Mouse (Mus musculus) liver, embryonic 14.5 days (tissue): ENCODE results near the gene Xylt1. TPM values are rescaled to one million over a fixed set of nuclear protein-coding genes. Genes with fewer than 3 reads are reported as not detected.

Source experiments
- ATAC-seq: fragments of 200-750 bp; cut with Nextera tagmentation; 2 replicates; pipeline ENCODE4 v1.8.0; 2017; ENCODE audit warnings: moderate number of reproducible peaks, mild to moderate bottlenecking, moderate library complexity; ENCODE audit not compliant: insufficient read depth
- DNase-seq, 3 experiments: peaks; one replicate each; pipeline ENCODE4 v3.0.0-alpha.2; 2012 to 2013; ENCODE audit warnings: low read depth in 3 of 3, low spot score in 3 of 3
- H3K27ac ChIP-seq: fragments of 300-500 bp; sonication (generic); 2 replicates; pipeline ENCODE4 v1.5.1; 2014; ENCODE audit warnings: moderate library complexity, mild to moderate bottlenecking, control low read depth, inconsistent platforms
- H3K27me3 ChIP-seq: fragments of 300-500 bp; sonication (generic); 2 replicates; pipeline ENCODE4 v1.6.1; 2014; ENCODE audit warnings: mild to moderate bottlenecking, low read length, moderate library complexity; ENCODE audit not compliant: control insufficient read depth, insufficient read depth
- H3K36me3 ChIP-seq: fragments of 300-500 bp; sonication (generic); replicated peaks from 2 replicates; pipeline ENCODE4 v1.6.1; 2014; ENCODE audit warnings: low read depth; ENCODE audit not compliant: control insufficient read depth, insufficient read depth
- H3K4me1 ChIP-seq, 2 experiments: fragments of 200-500 bp in 1 of 2; fragments of 300-500 bp in 1 of 2; sonication (generic) in 1 of 2; replicated peaks; 2 replicates each; pipeline ENCODE4 v1.6.1; 2012 to 2014; ENCODE audit warnings: antibody characterized with exemption in 1 of 2, inconsistent platforms in 1 of 2, low read length in 1 of 2; ENCODE audit not compliant: control insufficient read depth in 2 of 2, insufficient read depth in 2 of 2
- H3K4me2 ChIP-seq: fragments of 300-500 bp; sonication (generic); 2 replicates; pipeline ENCODE4 v1.6.1; 2014; ENCODE audit warnings: low read depth, mild to moderate bottlenecking, control low read depth, moderate library complexity
- H3K4me3 ChIP-seq, 2 experiments: fragments of 200-500 bp in 1 of 2; fragments of 300-500 bp in 1 of 2; sonication (generic) in 1 of 2; 2 replicates each; pipeline ENCODE4 v1.5.1; 2012 to 2014; ENCODE audit warnings: low read depth in 2 of 2, low read length in 2 of 2, mild to moderate bottlenecking in 2 of 2, control low read depth in 1 of 2, inconsistent platforms in 1 of 2, moderate library complexity in 1 of 2; ENCODE audit not compliant: insufficient read depth in 1 of 2
- H3K9ac ChIP-seq: fragments of 300-500 bp; sonication (generic); replicated peaks from 2 replicates; pipeline ENCODE4 v1.6.1; 2014; ENCODE audit warnings: mild to moderate bottlenecking, control low read depth, moderate library complexity
- H3K9me3 ChIP-seq: fragments of 300-500 bp; sonication (generic); 2 replicates; pipeline ENCODE4 v1.6.1; 2016; ENCODE audit warnings: low read length, mixed read lengths; ENCODE audit not compliant: control insufficient read depth
- CTCF ChIP-seq: IDR thresholded peaks from 2 replicates; pipeline ENCODE4 v1.5.1; 2016; ENCODE audit warnings: antibody characterized with exemption, low read depth, control low read depth
- EP300 ChIP-seq: IDR thresholded peaks from 2 replicates; pipeline ENCODE4 v1.6.1; 2016; ENCODE audit warnings: antibody characterized with exemption, low read depth
- WGBS: fragments of 180-500 bp; shearing (Covaris S2); extraction: QIAGEN DNeasy Blood & Tissue Kit; methylation state at CpG from one replicate; pipeline ENCODE4 v1.1.7; 2014; ENCODE audit not compliant: insufficient replicate concordance; 5-methylcytosine and 5-hydroxymethylcytosine counted together
- polyA plus RNA-seq, 2 experiments: library from polyadenylated mRNA; depleted of rRNA in 1 of 2; stranded (reverse) in 1 of 2; unstranded in 1 of 2; fragments of >200 nt; fragmentation: Nextera tagmentation in 1 of 2; extraction: Ambion mirVana in 1 of 2; gene quantifications; 2 replicates each; pipeline versions ENCODE4 v1.2.1 to v1.2.3; 2012 to 2014

Xylt1 gene
- polyA plus RNA-seq, 2 experiments, result 0.27 to 0.40 TPM

GRCm38 (mm10) chr7:117478937-117479336 is 98.2 kb downstream of the Xylt1 start:
- WGBS, result 50% methylated on average over 1 of the region's 1 CpGs
- Histone ChIP-seq H3K4me1 (no peaks in the 10 kb centered on the region), H3K4me3 (no peak overlapping the region), H3K27me3 (no peaks in the 10 kb centered on the region), H3K36me3 (no peaks in the 10 kb centered on the region), H3K27ac (no peak overlapping the region), H3K9me3 (no peaks in the 10 kb centered on the region), H3K9ac (no peak overlapping the region), H3K4me2 (no peak overlapping the region)
- no peak for DNase-seq
- no peak for ATAC-seq
- TF ChIP-seq EP300, result no peak
- TF ChIP-seq CTCF, result no peak

GRCm38 (mm10) chr7:117480831-117481230 is 100.1 kb downstream of the Xylt1 start:
- no peaks in the 10 kb centered on the region for H3K36me3 ChIP-seq
- DNase-seq (no peak), ATAC-seq (no peak)
- H3K9me3 ChIP-seq, result no peaks in the 10 kb centered on the region
- no peak overlapping the region for H3K27ac ChIP-seq
- 63% methylated on average over 5 of the region's 5 CpGs for WGBS
- H3K4me2 ChIP-seq, result no peak overlapping the region
- TF ChIP-seq EP300, result no peak
- TF ChIP-seq CTCF, result no peak
- no peak overlapping the region for H3K4me3 ChIP-seq
- no peaks in the 10 kb centered on the region; a peak in 1 of 4 replicates for H3K4me1 ChIP-seq
- H3K9ac ChIP-seq, result no peak overlapping the region
- no peaks in the 10 kb centered on the region for H3K27me3 ChIP-seq

- H3K36me3 ChIP-seq, result no peaks in the 10 kb centered on the region
- H3K9me3 ChIP-seq, result no peaks in the 10 kb centered on the region
- no peak for ATAC-seq
- H3K4me3 ChIP-seq, result no peak overlapping the region
- H3K4me2 ChIP-seq, result no peak overlapping the region
- H3K4me1 ChIP-seq, result no peaks in the 10 kb centered on the region; a peak in 1 of 4 replicates
- no peak for DNase-seq
- TF ChIP-seq CTCF (no peak), EP300 (no peak)
- H3K27ac ChIP-seq, result no peak overlapping the region
- no peak overlapping the region for H3K9ac ChIP-seq
- WGBS, result 46% methylated on average over 3 of the region's 3 CpGs
- no peaks in the 10 kb centered on the region for H3K27me3 ChIP-seq
Observed at GRCm38 (mm10) chr7:117481404-117481803, 100.6 kb downstream of the Xylt1 start.

- H3K4me3 ChIP-seq, result no peak overlapping the region
- 48% methylated on average over 2 of the region's 2 CpGs for WGBS
- DNase-seq (no peak), ATAC-seq (no peak)
- H3K9me3 ChIP-seq, result no peaks in the 10 kb centered on the region
- H3K36me3 ChIP-seq, result no peaks in the 10 kb centered on the region
- H3K4me1 ChIP-seq, result no peaks in the 10 kb centered on the region; a peak in 1 of 4 replicates
- no peak for TF ChIP-seq CTCF
- no peak for TF ChIP-seq EP300
- no peak overlapping the region for H3K27ac ChIP-seq
- no peak overlapping the region for H3K9ac ChIP-seq
- no peaks in the 10 kb centered on the region for H3K27me3 ChIP-seq
- H3K4me2 ChIP-seq, result no peak overlapping the region
Observed at GRCm38 (mm10) chr7:117482701-117483100, 101.9 kb downstream of the Xylt1 start.

GRCm38 (mm10) chr7:117484589-117484988 is 103.8 kb downstream of the Xylt1 start:
- 54% methylated on average over 2 of the region's 2 CpGs for WGBS
- Histone ChIP-seq H3K4me1 (no peaks in the 10 kb centered on the region; a peak in 1 of 4 replicates), H3K27ac (no peak overlapping the region), H3K4me3 (no peak overlapping the region), H3K27me3 (no peaks in the 10 kb centered on the region), H3K9ac (no peak overlapping the region), H3K4me2 (no peak overlapping the region), H3K36me3 (no peaks in the 10 kb centered on the region), H3K9me3 (no peaks in the 10 kb centered on the region)
- DNase-seq, result no peak
- no peak for ATAC-seq
- TF ChIP-seq EP300 (no peak), CTCF (no peak)
